Mouse (Mus musculus) bone marrow macrophage, adult 2 months (primary cell): ENCODE results near the gene Pde2a.

Experiments
- CTCF ChIP-seq: IDR thresholded peaks from 2 replicates; pipeline ENCODE4 v1.5.1; 2012; ENCODE audit warnings: low read depth, mild to moderate bottlenecking, low read length, moderate library complexity
- POLR2A ChIP-seq: IDR thresholded peaks from 2 replicates; pipeline ENCODE4 v1.6.1; 2012; ENCODE audit warnings: mild to moderate bottlenecking, low read depth, low read length, borderline replicate concordance

DNA sequence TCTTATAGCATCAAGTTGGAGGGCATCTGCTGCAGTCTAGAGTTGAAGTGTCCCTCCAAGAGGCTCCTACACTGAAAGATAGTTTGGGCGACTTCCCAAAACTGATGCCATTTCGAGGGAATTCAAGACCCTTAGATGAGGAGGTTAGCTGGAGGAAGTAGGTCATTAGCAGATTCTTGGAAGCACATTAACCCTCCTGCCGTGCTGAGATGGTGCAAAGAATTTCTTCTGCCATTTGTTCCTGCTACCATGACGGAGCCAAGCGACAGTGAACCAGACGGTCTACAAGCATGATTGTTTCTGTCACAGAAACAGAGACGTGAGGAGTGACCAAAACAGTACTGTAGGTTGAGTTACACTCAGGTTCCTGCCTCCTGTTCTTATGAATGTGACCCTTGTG, 105.0 kb downstream of the Pde2a start:
- TF ChIP-seq CTCF (no peak), POLR2A (no peak)
